Mouse (Mus musculus): ENCODE data around the gene Rrp15.

- TF ChIP-seq CTCF (IDR thresholded peaks at IDR 0.05; ENCODE audit: low read depth) (no peak), EP300 (optimal IDR thresholded peaks at IDR 0.05) (no peak)
These were observed 21.5 kb upstream of the Rrp15 start for GRCm38 (mm10) chr1:186770659-186771058.
